Mouse (Mus musculus) forebrain, embryonic 13.5 days (tissue): ENCODE results near the gene Myo1g. TPM values are rescaled to one million over a fixed set of nuclear protein-coding genes. Genes with fewer than 3 reads are reported as not detected.

Experiments used
- ATAC-seq: fragments of 200-750 bp; cut with Nextera tagmentation; 2 replicates; pipeline ENCODE4 v1.8.0; 2017
- H3K27ac ChIP-seq: fragments of 300-500 bp; sonication (generic); 2 replicates; pipeline ENCODE4 v1.5.1; 2015; ENCODE audit warnings: inconsistent platforms, mild to moderate bottlenecking, moderate library complexity
- H3K27me3 ChIP-seq: fragments of 300-500 bp; sonication (generic); 2 replicates; pipeline ENCODE4 v1.6.1; 2015; ENCODE audit warnings: mild to moderate bottlenecking, inconsistent platforms
- H3K36me3 ChIP-seq: fragments of 300-500 bp; sonication (generic); 2 replicates; pipeline ENCODE4 v1.6.1; 2015; ENCODE audit warnings: mild to moderate bottlenecking, inconsistent platforms; ENCODE audit not compliant: poor library complexity, severe bottlenecking
- H3K4me1 ChIP-seq: fragments of 300-500 bp; sonication (generic); 2 replicates; pipeline ENCODE4 v1.6.1; 2015; ENCODE audit warnings: inconsistent platforms
- H3K4me2 ChIP-seq: fragments of 300-500 bp; sonication (generic); 2 replicates; pipeline ENCODE4 v1.6.1; 2015; ENCODE audit warnings: inconsistent platforms, mild to moderate bottlenecking, moderate library complexity
- H3K4me3 ChIP-seq: fragments of 300-500 bp; sonication (generic); 2 replicates; pipeline ENCODE4 v1.5.1; 2015; ENCODE audit warnings: mild to moderate bottlenecking, inconsistent platforms
- H3K9ac ChIP-seq: fragments of 300-500 bp; sonication (generic); 2 replicates; pipeline ENCODE4 v1.6.1; 2015; ENCODE audit warnings: mild to moderate bottlenecking, inconsistent platforms
- H3K9me3 ChIP-seq: fragments of 300-500 bp; sonication (generic); replicated peaks from 2 replicates; pipeline ENCODE4 v1.6.1; 2016; ENCODE audit warnings: inconsistent platforms
- whole genome bisulfite sequencing: fragments of 180-500 bp; shearing (Covaris S2); methylation state at CpG from one replicate; pipeline ENCODE4 v1.1.7; 2015; 5-methylcytosine and 5-hydroxymethylcytosine counted together
- polyA plus RNA-seq: library from polyadenylated mRNA; unstranded; fragments of >200 nt; fragmentation: Nextera tagmentation; extraction: Ambion mirVana; gene quantifications from 2 replicates; pipeline ENCODE4 v1.2.1, GENCODE M21; 2015

The Myo1g gene
- polyA plus RNA-seq, 1 experiment from 2014 or later, result 0.17 TPM

GRCm38 (mm10) chr11:6504689-6505088, 16.1 kb downstream of the Myo1g start:
- H3K27me3 ChIP-seq, result no peaks in the 10 kb centered on the region
- H3K9me3 ChIP-seq, result no peaks in the 10 kb centered on the region

GRCm38 (mm10) chr11:6504226-6504625, 16.5 kb downstream of the Myo1g start:
- Histone ChIP-seq H3K27me3 (no peaks in the 10 kb centered on the region), H3K9me3 (no peaks in the 10 kb centered on the region), H3K4me3 (no peak overlapping the region), H3K36me3 (no peaks in the 10 kb centered on the region), H3K9ac (no peak overlapping the region), H3K4me1 (no peaks in the 10 kb centered on the region), H3K27ac (no peak overlapping the region), H3K4me2 (no peak overlapping the region)
- 85% methylated on average over 3 of the region's 3 CpGs for WGBS
- no peak for ATAC-seq

More at GRCm38 (mm10) chr11:6504689-6505088, 16.1 kb downstream of the Myo1g start:
- Histone ChIP-seq H3K9ac (no peak overlapping the region), H3K4me2 (no peak overlapping the region), H3K36me3 (no peaks in the 10 kb centered on the region), H3K4me3 (no peak overlapping the region), H3K27ac (no peak overlapping the region), H3K4me1 (no peaks in the 10 kb centered on the region)
- 82% methylated on average over 6 of the region's 6 CpGs for WGBS
- no peak for ATAC-seq

GRCm38 (mm10) chr11:6502506-6502905, 18.3 kb downstream of the Myo1g start:
- no peaks in the 10 kb centered on the region for H3K4me1 ChIP-seq
- H3K9ac ChIP-seq, result no peak overlapping the region
- no peak for ATAC-seq
- H3K27ac ChIP-seq, result no peak overlapping the region
- H3K9me3 ChIP-seq, result no peaks in the 10 kb centered on the region
- no peak overlapping the region for H3K4me3 ChIP-seq
- no peak overlapping the region for H3K4me2 ChIP-seq
- no peaks in the 10 kb centered on the region for H3K36me3 ChIP-seq
- 96% methylated on average over 2 of the region's 2 CpGs for WGBS
- no peaks in the 10 kb centered on the region for H3K27me3 ChIP-seq

GRCm38 (mm10) chr11:6497311-6497948, 23.3 kb downstream of the Myo1g start:
- Histone ChIP-seq H3K9ac (no peak overlapping the region), H3K27me3 (no peaks in the 10 kb centered on the region), H3K4me1 (no peaks in the 10 kb centered on the region), H3K27ac (no peak overlapping the region), H3K9me3 (no peaks in the 10 kb centered on the region), H3K36me3 (no peaks in the 10 kb centered on the region), H3K4me3 (no peak overlapping the region), H3K4me2 (no peak overlapping the region)
- ATAC-seq, result no peak
- WGBS, result 86% methylated on average over 12 of the region's 12 CpGs

GRCm38 (mm10) chr11:6489691-6490503, 30.9 kb downstream of the Myo1g start:
- H3K4me3 ChIP-seq, result no peak overlapping the region
- H3K27me3 ChIP-seq, result no peaks in the 10 kb centered on the region
- no peaks in the 10 kb centered on the region for H3K4me1 ChIP-seq
- no peaks in the 10 kb centered on the region for H3K9me3 ChIP-seq
- H3K27ac ChIP-seq, result no peak overlapping the region
- WGBS, result 57% methylated on average over 6 of the region's 6 CpGs
- no peak for ATAC-seq
- no peak overlapping the region for H3K9ac ChIP-seq
- no peak overlapping the region for H3K4me2 ChIP-seq
- H3K36me3 ChIP-seq, result no peaks in the 10 kb centered on the region

GRCm38 (mm10) chr11:6489257-6489656, 31.5 kb downstream of the Myo1g start:
- Histone ChIP-seq H3K4me3 (no peak overlapping the region), H3K27me3 (no peaks in the 10 kb centered on the region), H3K4me2 (no peak overlapping the region), H3K4me1 (no peaks in the 10 kb centered on the region), H3K9me3 (no peaks in the 10 kb centered on the region), H3K9ac (no peak overlapping the region), H3K36me3 (no peaks in the 10 kb centered on the region), H3K27ac (no peak overlapping the region)
- ATAC-seq, result no peak
- 78% methylated on average over 7 of the region's 7 CpGs for WGBS

GRCm38 (mm10) chr11:6488041-6488684, 32.6 kb downstream of the Myo1g start:
- Histone ChIP-seq H3K4me1 (no peaks in the 10 kb centered on the region), H3K9me3 (no peaks in the 10 kb centered on the region), H3K36me3 (no peaks in the 10 kb centered on the region), H3K27me3 (no peaks in the 10 kb centered on the region), H3K27ac (no peak overlapping the region), H3K9ac (no peak overlapping the region), H3K4me3 (no peak overlapping the region), H3K4me2 (no peak overlapping the region)
- no peak for ATAC-seq
- WGBS, result 95% methylated on average over 5 of the region's 5 CpGs

- H3K36me3 ChIP-seq, result no peaks in the 10 kb centered on the region
- no peak overlapping the region for H3K9ac ChIP-seq
- ATAC-seq, result no peak
- H3K4me3 ChIP-seq, result no peak overlapping the region
- no peaks in the 10 kb centered on the region for H3K27me3 ChIP-seq
- H3K27ac ChIP-seq, result no peak overlapping the region
- 53% methylated on average over 7 of the region's 7 CpGs for whole genome bisulfite sequencing
- H3K4me1 ChIP-seq, result no peaks in the 10 kb centered on the region
- H3K4me2 ChIP-seq, result no peak overlapping the region
- no peaks in the 10 kb centered on the region for H3K9me3 ChIP-seq
Observed at GRCm38 (mm10) chr11:6487496-6487895, 33.3 kb downstream of the Myo1g start.

GRCm38 (mm10) chr11:6486916-6487315, 33.8 kb downstream of the Myo1g start:
- Histone ChIP-seq H3K36me3 (no peaks in the 10 kb centered on the region), H3K4me2 (no peak overlapping the region), H3K27me3 (no peaks in the 10 kb centered on the region), H3K9ac (no peak overlapping the region), H3K27ac (no peak overlapping the region), H3K9me3 (no peaks in the 10 kb centered on the region), H3K4me3 (no peak overlapping the region), H3K4me1 (no peaks in the 10 kb centered on the region)
- 65% methylated on average over 6 of the region's 6 CpGs for WGBS
- no peak for ATAC-seq

- WGBS, result 52% methylated on average over 3 of the region's 3 CpGs
Observed at GRCm38 (mm10) chr11:6484244-6484959, 36.4 kb downstream of the Myo1g start.

GRCm38 (mm10) chr11:6483103-6483502, 37.7 kb downstream of the Myo1g start:
- H3K9ac ChIP-seq, result no peak overlapping the region
- WGBS, result 89% methylated on average over 2 of the region's 2 CpGs
- H3K27me3 ChIP-seq, result no peaks in the 10 kb centered on the region

More at GRCm38 (mm10) chr11:6484244-6484959, 36.4 kb downstream of the Myo1g start:
- Histone ChIP-seq H3K4me1 (no peaks in the 10 kb centered on the region), H3K36me3 (no peaks in the 10 kb centered on the region), H3K27me3 (no peaks in the 10 kb centered on the region), H3K9ac (no peak overlapping the region), H3K9me3 (no peaks in the 10 kb centered on the region), H3K27ac (no peak overlapping the region), H3K4me3 (no peak overlapping the region), H3K4me2 (no peak overlapping the region)
- no peak for ATAC-seq

More at GRCm38 (mm10) chr11:6483103-6483502, 37.7 kb downstream of the Myo1g start:
- ATAC-seq, result no peak
- H3K4me2 ChIP-seq, result no peak overlapping the region
- H3K36me3 ChIP-seq, result no peaks in the 10 kb centered on the region
- no peaks in the 10 kb centered on the region for H3K4me1 ChIP-seq
- no peak overlapping the region for H3K4me3 ChIP-seq
- H3K9me3 ChIP-seq, result no peaks in the 10 kb centered on the region
- no peak overlapping the region for H3K27ac ChIP-seq
